Mouse (Mus musculus): ENCODE results near the gene Etfbkmt. TPM values are rescaled to one million over a fixed set of nuclear protein-coding genes. Genes with fewer than 3 reads are reported as not detected.
"Not testable (repeated sequence)": the region's sequence is repeated elsewhere in the genome, so short reads cannot be mapped to it uniquely, and the experiment has no call there.

Etfbkmt gene
- polyA plus RNA-seq, 1 experiment, result 0.18 TPM

DNA sequence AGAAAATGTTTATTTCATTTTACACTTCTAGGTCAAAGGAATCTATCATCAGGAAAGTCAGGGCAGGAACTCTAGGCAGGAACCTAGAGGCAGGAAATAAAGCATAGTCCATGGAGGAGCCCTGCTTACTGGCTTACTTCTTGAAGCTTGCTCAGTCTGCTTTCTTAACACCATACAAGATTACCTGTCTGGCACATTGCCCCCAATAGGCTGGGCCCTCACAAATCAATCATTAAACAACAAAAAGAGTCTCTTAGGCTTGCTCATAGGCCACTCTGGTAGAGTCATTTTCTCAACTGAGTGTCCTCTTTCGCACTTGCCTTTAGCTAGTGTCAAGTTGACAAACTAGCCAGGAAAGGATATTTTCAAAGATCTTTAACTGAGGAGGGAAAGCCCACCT is 5.5 kb downstream of the Etfbkmt start:
- Histone ChIP-seq H3K9me3 (ENCODE audit: control insufficient read depth, low read length) (no peaks in the 10 kb centered on the region), H3K4me3 (replicated peaks) (no peak overlapping the region), H3K36me3 (ENCODE audit: control insufficient read depth) (peaks cover 15% of the 10 kb centered on the region), H3K4me1 (ENCODE audit: control insufficient read depth) (peaks cover 26% of the 10 kb centered on the region), H3K27me3 (ENCODE audit: control insufficient read depth) (no peaks in the 10 kb centered on the region)
- TF ChIP-seq GATA1 (IDR thresholded peaks at IDR 0.05; ENCODE audit: low read length) (no peak), TAL1 (IDR thresholded peaks at IDR 0.05; ENCODE audit: low read length) (no peak)

DNA sequence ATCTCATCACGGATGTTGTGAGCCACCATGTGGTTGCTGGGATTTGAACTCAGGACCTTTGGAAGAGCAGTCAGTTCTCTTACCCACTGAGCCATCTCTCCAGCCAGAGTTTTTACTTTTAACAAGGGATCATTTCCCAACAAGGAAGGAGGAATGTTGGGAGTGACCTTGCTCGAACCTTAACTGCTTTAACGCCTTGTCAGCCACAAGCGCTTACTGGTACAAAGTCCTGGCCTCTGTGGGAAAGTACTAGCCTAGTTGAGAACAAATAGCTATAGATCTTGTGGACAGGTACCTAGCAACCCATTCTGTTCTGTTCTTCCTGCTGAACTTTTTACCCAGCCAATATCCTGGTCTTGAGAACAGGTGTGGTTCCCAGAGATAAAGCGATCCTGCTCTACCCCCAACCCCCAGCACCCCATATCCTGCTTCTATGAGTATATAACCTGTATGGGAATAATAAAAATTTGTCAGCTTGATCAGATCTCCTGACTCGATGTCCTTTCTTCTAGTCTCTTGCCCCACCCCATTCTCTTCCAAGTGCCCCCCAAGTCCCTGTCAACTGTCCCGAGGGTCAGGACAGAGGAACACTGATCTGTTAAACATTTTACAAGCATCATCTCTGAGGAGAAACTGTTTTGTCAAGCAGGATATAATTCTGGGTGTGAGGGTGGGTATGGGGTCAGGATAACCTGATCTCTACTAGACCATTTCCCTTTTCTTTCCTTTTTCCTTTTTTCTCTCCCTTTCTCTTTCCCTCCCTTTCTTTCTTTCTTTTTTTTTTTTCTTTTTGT is 9.0 kb downstream of the Etfbkmt start:
- no peaks in the 10 kb centered on the region; the same call in 1 of the 2 replicates for H3K4me1 ChIP-seq (ENCODE audit: control insufficient read depth)
- TF ChIP-seq GATA1 (IDR thresholded peaks at IDR 0.05; ENCODE audit: low read length), result no peak
- TF ChIP-seq TAL1 (IDR thresholded peaks at IDR 0.05; ENCODE audit: low read length), result no peak
- no peak overlapping the region for H3K4me3 ChIP-seq (replicated peaks)
- H3K9me3 ChIP-seq (ENCODE audit: control insufficient read depth, low read length), result no peaks in the 10 kb centered on the region
- H3K27me3 ChIP-seq (ENCODE audit: control insufficient read depth), result no peaks in the 10 kb centered on the region
- peaks cover 17% of the 10 kb centered on the region for H3K36me3 ChIP-seq (ENCODE audit: control insufficient read depth)

DNA sequence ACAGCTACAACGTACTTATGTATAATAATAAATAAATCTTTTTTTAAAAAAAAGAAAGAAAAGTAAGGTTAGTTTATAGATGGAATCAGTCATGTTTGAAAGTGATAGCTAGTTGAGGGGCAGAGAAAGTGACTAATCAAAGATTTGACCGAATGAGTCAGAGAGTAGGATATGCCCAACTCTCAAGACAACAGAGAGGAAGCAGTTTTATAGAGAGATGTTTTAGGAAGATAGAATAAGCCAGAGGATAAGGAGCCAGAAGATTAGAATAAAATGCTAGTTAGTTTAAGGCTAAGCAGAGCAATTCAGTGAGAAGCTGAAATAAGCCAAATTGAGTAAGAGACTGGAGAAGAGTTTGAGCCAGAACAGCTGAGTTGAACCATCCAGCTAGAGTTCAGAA is 12.5 kb downstream of the Etfbkmt start:
- peaks cover 8% of the 10 kb centered on the region for H3K36me3 ChIP-seq (ENCODE audit: control insufficient read depth)

DNA sequence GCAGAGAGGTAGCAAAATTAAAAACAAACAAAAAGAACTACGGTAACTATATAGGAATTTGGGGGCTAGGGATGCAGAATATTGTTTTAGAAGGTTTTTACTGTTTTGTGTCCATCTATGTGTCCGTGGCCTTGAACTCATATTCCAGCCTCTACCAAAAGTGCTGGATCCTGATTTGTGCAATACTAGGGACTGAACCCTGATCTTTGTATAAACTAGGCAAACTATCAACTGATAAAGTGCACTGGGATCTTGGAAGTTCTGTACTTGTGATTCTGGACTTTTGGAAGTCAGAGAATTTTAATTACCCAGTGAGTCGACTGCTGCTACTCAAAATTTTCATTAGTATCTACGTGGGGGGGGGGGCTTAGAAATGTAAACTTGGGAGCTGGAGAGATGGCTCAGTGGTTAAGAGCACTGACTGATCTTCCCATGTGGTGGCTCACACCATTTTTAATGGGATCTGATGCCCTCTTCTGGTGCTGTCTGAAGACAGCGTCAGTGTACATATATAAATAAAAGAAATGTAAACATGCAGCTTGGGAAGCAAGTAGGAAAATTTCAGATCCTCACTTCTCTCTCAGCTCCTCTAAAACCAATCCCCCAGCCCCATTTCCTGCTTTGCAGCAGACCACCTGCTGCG is 13.9 kb downstream of the Etfbkmt start:
- Histone ChIP-seq H3K36me3 (ENCODE audit: control insufficient read depth) (peaks cover 8% of the 10 kb centered on the region), H3K27me3 (ENCODE audit: control insufficient read depth) (no peaks in the 10 kb centered on the region)

More for the DNA sequence above, 12.5 kb downstream of the Etfbkmt start:
- Histone ChIP-seq H3K9me3 (ENCODE audit: control insufficient read depth, low read length) (no peaks in the 10 kb centered on the region), H3K4me1 (ENCODE audit: control insufficient read depth) (peaks cover 17% of the 10 kb centered on the region), H3K4me3 (replicated peaks) (no peak overlapping the region), H3K27me3 (ENCODE audit: control insufficient read depth) (no peaks in the 10 kb centered on the region)
- TF ChIP-seq GATA1 (IDR thresholded peaks at IDR 0.05; ENCODE audit: low read length), result no peak
- TF ChIP-seq TAL1 (IDR thresholded peaks at IDR 0.05; ENCODE audit: low read length), result no peak

DNA sequence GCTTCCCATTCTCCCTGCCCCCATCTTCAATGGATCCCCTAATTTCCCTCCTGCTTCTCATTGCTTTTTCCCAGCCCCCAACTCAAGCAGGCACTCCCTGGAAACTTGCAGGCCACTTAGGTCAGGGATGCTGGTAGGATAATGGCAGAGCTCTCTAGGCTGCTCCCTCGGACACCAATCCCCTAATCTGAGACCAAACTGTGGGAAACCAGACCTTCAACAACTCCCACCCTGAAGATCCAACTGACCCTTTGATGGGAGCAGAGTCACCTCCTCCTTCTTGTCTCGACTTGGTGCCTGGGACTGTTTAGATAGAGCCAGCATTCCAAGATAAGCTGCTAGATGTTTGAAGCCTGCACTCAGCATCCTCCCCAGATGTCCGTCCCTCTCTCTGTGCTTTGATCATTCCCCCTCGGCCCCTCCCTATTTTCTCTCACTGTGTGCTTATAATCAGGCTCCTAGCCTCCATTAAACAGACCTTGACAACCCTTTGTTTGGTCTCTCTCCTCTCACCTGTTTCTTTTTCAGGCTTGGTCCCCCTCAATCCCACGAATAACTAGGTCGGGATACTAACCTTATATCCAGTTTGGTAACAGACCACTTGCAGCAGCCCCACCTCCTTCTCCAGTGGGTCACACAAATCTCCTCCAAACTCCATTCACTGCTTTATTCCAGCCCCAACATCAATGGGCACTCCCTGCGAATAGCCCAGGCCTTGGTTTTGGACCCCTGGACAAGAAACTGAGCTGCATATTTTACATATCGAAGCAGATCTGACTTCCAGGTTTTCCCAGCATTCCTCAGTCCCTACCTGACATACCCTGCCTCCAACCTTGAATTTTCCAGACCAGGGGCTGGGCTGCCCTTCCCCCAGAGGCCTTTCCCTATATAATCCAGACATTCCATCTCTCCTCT is 14.7 kb downstream of the Etfbkmt start:
- Histone ChIP-seq H3K27me3 (ENCODE audit: control insufficient read depth) (no peaks in the 10 kb centered on the region), H3K9me3 (ENCODE audit: control insufficient read depth, low read length) (no peaks in the 10 kb centered on the region), H3K4me3 (replicated peaks) (no peak overlapping the region), H3K4me1 (ENCODE audit: control insufficient read depth) (peaks cover 17% of the 10 kb centered on the region), H3K36me3 (ENCODE audit: control insufficient read depth) (peaks cover 8% of the 10 kb centered on the region)
- TF ChIP-seq TAL1 (IDR thresholded peaks at IDR 0.05; ENCODE audit: low read length), result no peak
- no peak for TF ChIP-seq GATA1 (IDR thresholded peaks at IDR 0.05; ENCODE audit: low read length)

More for the DNA sequence above, 13.9 kb downstream of the Etfbkmt start:
- TF ChIP-seq TAL1 (IDR thresholded peaks at IDR 0.05; ENCODE audit: low read length), result no peak
- no peak for TF ChIP-seq GATA1 (IDR thresholded peaks at IDR 0.05; ENCODE audit: low read length)
- H3K9me3 ChIP-seq (ENCODE audit: control insufficient read depth, low read length), result no peaks in the 10 kb centered on the region
- H3K4me3 ChIP-seq (replicated peaks), result no peak overlapping the region
- peaks cover 17% of the 10 kb centered on the region for H3K4me1 ChIP-seq (ENCODE audit: control insufficient read depth)

DNA sequence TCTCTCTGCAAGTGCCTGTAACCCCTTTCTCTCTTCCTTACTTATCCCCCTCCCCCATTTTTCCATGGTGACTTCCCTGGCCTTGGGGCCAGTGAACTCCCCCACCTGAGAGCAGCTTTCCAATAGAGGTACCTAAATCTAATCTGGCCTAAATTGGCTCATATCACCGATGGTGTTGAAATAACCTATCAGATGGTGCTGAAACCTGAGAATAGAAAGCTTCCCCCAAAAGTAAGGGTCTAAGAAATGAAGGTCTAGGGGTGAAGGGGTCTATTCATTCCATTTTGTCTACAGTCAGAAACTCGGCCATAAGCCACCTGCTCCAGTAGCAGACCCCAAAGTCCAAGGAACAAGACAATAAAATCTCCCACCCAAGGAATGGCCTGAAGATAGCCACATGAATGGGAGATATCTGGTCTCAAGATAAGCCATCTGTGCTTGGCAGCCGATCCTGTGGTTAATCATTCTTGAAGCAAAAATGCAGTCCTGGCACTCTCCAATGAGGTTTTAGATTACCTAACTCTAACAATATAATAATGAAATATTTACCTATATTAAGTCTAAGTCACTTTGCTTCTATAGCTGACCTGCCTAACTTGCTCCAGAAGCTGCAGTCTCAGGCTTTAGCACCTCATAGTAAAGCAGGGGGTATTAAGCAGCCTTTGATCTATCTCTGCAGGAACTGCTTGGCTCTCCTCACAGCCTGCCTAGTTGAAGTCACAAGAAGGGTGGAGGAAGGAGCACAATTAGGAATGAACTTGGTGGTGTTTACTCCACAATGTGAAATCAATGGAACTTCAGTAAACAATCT is 15.6 kb downstream of the Etfbkmt start:
- H3K36me3 ChIP-seq (ENCODE audit: control insufficient read depth), result peaks cover 8% of the 10 kb centered on the region

DNA sequence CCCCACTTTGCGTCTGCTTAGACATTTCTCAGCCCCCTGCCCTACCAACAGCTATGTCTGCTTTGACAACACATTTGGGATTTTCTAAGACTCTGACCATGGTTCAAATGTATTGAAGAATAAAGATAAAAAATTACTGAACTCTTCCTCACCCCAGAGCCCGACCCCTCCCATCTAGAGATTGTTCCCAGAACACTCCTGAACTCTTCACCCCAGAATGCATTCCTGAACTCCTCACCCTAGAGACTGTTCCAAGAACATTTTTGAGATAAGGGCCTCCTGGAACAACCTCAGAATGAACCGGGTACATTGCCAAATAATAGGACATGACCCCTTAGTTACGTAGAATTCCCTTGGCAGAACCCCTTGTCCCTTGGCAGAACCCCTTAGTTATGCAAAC is 27.4 kb downstream of the Etfbkmt start:
- H3K27me3 ChIP-seq (ENCODE audit: control insufficient read depth); H3K4me1 ChIP-seq (ENCODE audit: control insufficient read depth); H3K36me3 ChIP-seq (ENCODE audit: control insufficient read depth); H3K4me3 ChIP-seq (replicated peaks); H3K9me3 ChIP-seq (ENCODE audit: control insufficient read depth, low read length): not testable (repeated sequence)

More for the DNA sequence above, 15.6 kb downstream of the Etfbkmt start:
- H3K9me3 ChIP-seq (ENCODE audit: control insufficient read depth, low read length), result no peaks in the 10 kb centered on the region
- no peak for TF ChIP-seq GATA1 (IDR thresholded peaks at IDR 0.05; ENCODE audit: low read length)
- no peak for TF ChIP-seq TAL1 (IDR thresholded peaks at IDR 0.05; ENCODE audit: low read length)
- H3K27me3 ChIP-seq (ENCODE audit: control insufficient read depth), result no peaks in the 10 kb centered on the region
- H3K4me3 ChIP-seq (replicated peaks), result no peak overlapping the region
- peaks cover 17% of the 10 kb centered on the region for H3K4me1 ChIP-seq (ENCODE audit: control insufficient read depth)

DNA sequence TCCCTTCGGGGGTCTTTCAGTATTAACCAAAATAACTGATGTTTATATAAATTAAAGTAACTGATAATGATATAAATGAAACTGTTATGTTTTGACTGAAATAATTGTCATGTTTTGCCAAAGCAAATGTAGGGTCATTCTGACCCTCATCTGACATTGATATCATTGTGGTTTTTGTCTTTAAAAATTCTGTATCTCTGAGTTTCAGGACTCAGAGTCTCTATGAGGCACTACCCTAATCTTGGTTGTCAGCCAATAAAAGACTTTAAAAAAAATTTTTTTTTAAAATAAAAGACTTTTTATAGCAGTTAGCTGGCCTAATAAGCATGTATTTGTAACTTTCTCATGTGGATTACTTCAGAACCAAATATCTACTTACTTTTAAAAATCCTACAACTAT is 28.0 kb downstream of the Etfbkmt start:
- TF ChIP-seq TAL1 (IDR thresholded peaks at IDR 0.05; ENCODE audit: low read length) (no peak), GATA1 (IDR thresholded peaks at IDR 0.05; ENCODE audit: low read length) (no peak)

More for the DNA sequence above, 28.0 kb downstream of the Etfbkmt start:
- Histone ChIP-seq H3K4me3 (replicated peaks) (no peak overlapping the region), H3K27me3 (ENCODE audit: control insufficient read depth) (no peaks in the 10 kb centered on the region), H3K36me3 (ENCODE audit: control insufficient read depth) (peaks cover 3% of the 10 kb centered on the region; the same call in 1 of the 2 replicates), H3K4me1 (ENCODE audit: control insufficient read depth) (no peaks in the 10 kb centered on the region), H3K9me3 (ENCODE audit: control insufficient read depth, low read length) (no peaks in the 10 kb centered on the region)
